Mouse (Mus musculus) kidney, adult 2 months (tissue): Measurements from ENCODE around the gene Pip4k2b. TPM values are rescaled to one million over a fixed set of nuclear protein-coding genes. Genes with fewer than 3 reads are reported as not detected.
A peak's percentile ranks its signal among the peaks of the same experiment; 100 is the strongest.

ENCODE experiments used
- DNase-seq: peaks from one replicate; pipeline ENCODE4 v3.0.0; 2021
- H3K27ac ChIP-seq: fragments of 200-500 bp; 2 replicates; pipeline ENCODE4 v1.5.1; 2012; ENCODE audit warnings: low read depth, low read length, control low read depth, inconsistent platforms; ENCODE audit not compliant: insufficient read depth
- H3K27me3 ChIP-seq: fragments of 200-500 bp; replicated peaks from 2 replicates; pipeline ENCODE4 v1.6.1; 2012; ENCODE audit warnings: mild to moderate bottlenecking, moderate library complexity, low read length, inconsistent platforms; ENCODE audit not compliant: control insufficient read depth, insufficient read depth
- H3K36me3 ChIP-seq: fragments of 200-500 bp; 2 replicates; pipeline ENCODE4 v1.6.1; 2012; ENCODE audit warnings: mild to moderate bottlenecking, moderate library complexity, low read length, inconsistent platforms; ENCODE audit not compliant: control insufficient read depth, insufficient read depth
- H3K4me1 ChIP-seq: fragments of 200-500 bp; 2 replicates; pipeline ENCODE4 v1.6.1; 2011; ENCODE audit warnings: low read length; ENCODE audit not compliant: control insufficient read depth, insufficient read depth
- H3K4me3 ChIP-seq: fragments of 200-500 bp; 2 replicates; pipeline ENCODE4 v1.5.1; 2011; ENCODE audit warnings: mild to moderate bottlenecking, low read depth, low read length, control low read depth; ENCODE audit not compliant: insufficient read depth
- CTCF ChIP-seq: fragments of 200-500 bp; conservative IDR thresholded peaks from 2 replicates; pipeline ENCODE4 v1.5.1; 2011; ENCODE audit warnings: low read depth, mild to moderate bottlenecking, control low read depth, low read length, moderate library complexity, mixed read lengths; ENCODE audit not compliant: insufficient read depth, insufficient read length
- POLR2A ChIP-seq: fragments of 200-500 bp; IDR thresholded peaks from one replicate; pipeline ENCODE4 v1.6.1; 2011; ENCODE audit warnings: low read depth, low read length, control low read depth
- WGBS: fragments of 180-500 bp; shearing (Covaris S2); methylation state at CpG from one replicate; pipeline ENCODE4 v1.1.7; 2018; 5-methylcytosine and 5-hydroxymethylcytosine counted together
- polyA plus RNA-seq: library from polyadenylated mRNA; depleted of rRNA; stranded (reverse); fragments of >200 nt; gene quantifications from 2 replicates; pipeline ENCODE4 v1.2.3, GENCODE M21; 2012

The Pip4k2b gene
- polyA plus RNA-seq, 1 experiment = 10.6 TPM

- Histone ChIP-seq H3K36me3 (no peaks in the 10 kb centered on the region), H3K27me3 (no peaks in the 10 kb centered on the region), H3K4me1 (peaks cover 6% of the 10 kb centered on the region; the same call in 1 of the 2 replicates), H3K27ac (no peak overlapping the region), H3K4me3 (peak overlapping the region; percentile 79)
- no peak for DNase-seq
- TF ChIP-seq POLR2A = no peak
- TF ChIP-seq CTCF = no peak
- 19% methylated on average over 14 of the region's 14 CpGs for WGBS
Observed at GRCm38 (mm10) chr11:97697891-97698529, 46.5 kb downstream of the Pip4k2b start.

GRCm38 (mm10) chr11:97697199-97697890 is 47.2 kb downstream of the Pip4k2b start:
- H3K27ac ChIP-seq = no peak overlapping the region
- DNase-seq = no peak
- H3K27me3 ChIP-seq = no peaks in the 10 kb centered on the region
- 64% methylated on average over 11 of the region's 11 CpGs for WGBS
- H3K4me1 ChIP-seq = peaks cover 6% of the 10 kb centered on the region; the same call in 1 of the 2 replicates
- H3K4me3 ChIP-seq = no peak overlapping the region
- TF ChIP-seq CTCF (no peak), POLR2A (no peak)
- no peaks in the 10 kb centered on the region for H3K36me3 ChIP-seq

- WGBS = 75% methylated on average over 8 of the region's 8 CpGs
- H3K4me1 ChIP-seq = peaks cover 6% of the 10 kb centered on the region; the same call in 1 of the 2 replicates
- no peak overlapping the region for H3K27ac ChIP-seq
Observed at GRCm38 (mm10) chr11:97696669-97697068, 47.8 kb downstream of the Pip4k2b start.

GRCm38 (mm10) chr11:97695712-97696401 is 48.6 kb downstream of the Pip4k2b start:
- no peak for DNase-seq
- Histone ChIP-seq H3K36me3 (no peaks in the 10 kb centered on the region), H3K4me1 (peaks cover 5% of the 10 kb centered on the region; the same call in 1 of the 2 replicates), H3K4me3 (no peak overlapping the region), H3K27me3 (no peaks in the 10 kb centered on the region), H3K27ac (no peak overlapping the region)
- 68% methylated on average over 8 of the region's 9 CpGs for WGBS
- TF ChIP-seq POLR2A = no peak
- TF ChIP-seq CTCF = no peak

More at GRCm38 (mm10) chr11:97696669-97697068, 47.8 kb downstream of the Pip4k2b start:
- no peaks in the 10 kb centered on the region for H3K36me3 ChIP-seq
- DNase-seq = no peak
- TF ChIP-seq POLR2A (no peak), CTCF (no peak)
- no peak overlapping the region for H3K4me3 ChIP-seq
- no peaks in the 10 kb centered on the region for H3K27me3 ChIP-seq

- H3K27me3 ChIP-seq = no peaks in the 10 kb centered on the region
- DNase-seq = peak; percentile 55
- no peak overlapping the region for H3K27ac ChIP-seq
- no peak for TF ChIP-seq CTCF
- no peak for TF ChIP-seq POLR2A
- H3K4me1 ChIP-seq = 0 out of 2 replicates have a peak, but pooled peaks cover 3% of the 10 kb centered on the region
- 62% methylated on average over 17 of the region's 17 CpGs for WGBS
- H3K4me3 ChIP-seq = no peak overlapping the region
- H3K36me3 ChIP-seq = no peaks in the 10 kb centered on the region
Observed at GRCm38 (mm10) chr11:97694921-97695711, 49.4 kb downstream of the Pip4k2b start.

- Histone ChIP-seq H3K27ac (no peak overlapping the region), H3K36me3 (no peaks in the 10 kb centered on the region), H3K4me3 (no peak overlapping the region), H3K4me1 (0 out of 2 replicates have a peak, but pooled peaks cover 3% of the 10 kb centered on the region), H3K27me3 (no peaks in the 10 kb centered on the region)
- TF ChIP-seq POLR2A = no peak
- no peak for TF ChIP-seq CTCF
- no peak for DNase-seq
- WGBS = 77% methylated on average over 4 of the region's 4 CpGs
Observed at GRCm38 (mm10) chr11:97694435-97694834, 50.1 kb downstream of the Pip4k2b start.

- peak; percentile 38 for DNase-seq
- 25% methylated on average over 10 of the region's 10 CpGs for WGBS
- TF ChIP-seq POLR2A (no peak), CTCF (peak; percentile 87)
- Histone ChIP-seq H3K4me1 (peaks cover 15% of the 10 kb centered on the region), H3K4me3 (no peak overlapping the region), H3K27ac (no peak overlapping the region), H3K36me3 (no peaks in the 10 kb centered on the region), H3K27me3 (no peaks in the 10 kb centered on the region)
Observed at GRCm38 (mm10) chr11:97689861-97690260, 54.6 kb downstream of the Pip4k2b start.
